Mouse (Mus musculus) ES-Bruce4 (cell line): ENCODE measurements at regions not wholly inside any gene's neighbourhood (a gene's known extent, or its start where the extent isn't known, plus 50 kb on each side); places are given as distances from the start of the nearest gene placed in this dataset.

Experiments
- H3K27ac ChIP-seq: 2 replicates; pipeline ENCODE4 v1.5.1; 2012; ENCODE audit warnings: low read length, inconsistent platforms; ENCODE audit not compliant: insufficient read depth
- H3K27me3 ChIP-seq: 2 replicates; pipeline ENCODE4 v1.6.1; 2012; ENCODE audit warnings: mild to moderate bottlenecking, low read length, inconsistent platforms; ENCODE audit not compliant: control insufficient read depth, poor library complexity, insufficient read depth, severe bottlenecking
- H3K36me3 ChIP-seq: 2 replicates; pipeline ENCODE4 v1.6.1; 2012; ENCODE audit warnings: inconsistent platforms, mild to moderate bottlenecking, low read length, moderate library complexity; ENCODE audit not compliant: control insufficient read depth, poor library complexity, insufficient read depth, severe bottlenecking
- H3K4me1 ChIP-seq: one replicate; pipeline ENCODE4 v1.8.1; 2011; ENCODE audit warnings: low read length; ENCODE audit not compliant: control insufficient read depth, insufficient read depth
- H3K4me3 ChIP-seq: 2 replicates; pipeline ENCODE4 v1.5.1; 2011; ENCODE audit warnings: low read depth, mild to moderate bottlenecking, low read length
- H3K9ac ChIP-seq: 2 replicates; pipeline ENCODE4 v1.6.1; 2012; ENCODE audit warnings: low read depth, mild to moderate bottlenecking, inconsistent platforms; ENCODE audit not compliant: poor library complexity, severe bottlenecking
- H3K9me3 ChIP-seq: replicated peaks from 2 replicates; pipeline ENCODE4 v1.6.1; 2012; ENCODE audit warnings: mild to moderate bottlenecking, low read length, inconsistent platforms; ENCODE audit not compliant: control insufficient read depth, poor library complexity, insufficient read depth, severe bottlenecking
- CTCF ChIP-seq: IDR thresholded peaks from one replicate; pipeline ENCODE4 v1.8.1; 2011; ENCODE audit warnings: low read depth, low read length
- EP300 ChIP-seq: IDR thresholded peaks from 2 replicates; pipeline ENCODE4 v1.6.1; 2011; ENCODE audit warnings: low read depth, low read length; ENCODE audit not compliant: insufficient read depth
- POLR2A ChIP-seq: IDR thresholded peaks from one replicate; pipeline ENCODE4 v1.8.1; 2011; ENCODE audit warnings: low read length; ENCODE audit not compliant: insufficient read depth

- TF ChIP-seq POLR2A: no peak
- no peak for TF ChIP-seq EP300
- no peak for TF ChIP-seq CTCF
- Histone ChIP-seq H3K9ac (no peak overlapping the region), H3K36me3 (no peaks in the 10 kb centered on the region), H3K4me1 (no peaks in the 10 kb centered on the region), H3K9me3 (no peaks in the 10 kb centered on the region), H3K27me3 (peaks cover 4% of the 10 kb centered on the region), H3K27ac (no peak overlapping the region), H3K4me3 (no peak overlapping the region)
Observed at GRCm38 (mm10) chr13:71457550-71457949, 506.0 kb downstream of the Irx1 start.

- no peak overlapping the region for H3K4me3 ChIP-seq
- H3K27ac ChIP-seq: no peak overlapping the region
- TF ChIP-seq CTCF (no peak), POLR2A (no peak), EP300 (no peak)
- no peaks in the 10 kb centered on the region for H3K9me3 ChIP-seq
- H3K27me3 ChIP-seq: no peaks in the 10 kb centered on the region
- no peaks in the 10 kb centered on the region for H3K36me3 ChIP-seq
- no peak overlapping the region for H3K9ac ChIP-seq
- no peaks in the 10 kb centered on the region for H3K4me1 ChIP-seq
Observed at GRCm38 (mm10) chr13:71452258-71452657, 511.3 kb downstream of the Irx1 start.

- H3K9me3 ChIP-seq: no peaks in the 10 kb centered on the region
- no peaks in the 10 kb centered on the region for H3K36me3 ChIP-seq
- H3K27me3 ChIP-seq: no peaks in the 10 kb centered on the region
- TF ChIP-seq CTCF: no peak
- TF ChIP-seq EP300: no peak
- no peak for TF ChIP-seq POLR2A
- no peak overlapping the region for H3K9ac ChIP-seq
- H3K4me3 ChIP-seq: no peak overlapping the region
- no peak overlapping the region for H3K27ac ChIP-seq
- H3K4me1 ChIP-seq: no peaks in the 10 kb centered on the region
Observed at GRCm38 (mm10) chr13:71437601-71438099, 525.9 kb downstream of the Irx1 start.

GRCm38 (mm10) chr13:71403654-71404560 is 559.6 kb downstream of the Irx1 start:
- H3K9me3 ChIP-seq: no peaks in the 10 kb centered on the region
- no peak overlapping the region for H3K4me3 ChIP-seq
- TF ChIP-seq POLR2A: no peak
- no peak for TF ChIP-seq EP300
- TF ChIP-seq CTCF: no peak
- no peak overlapping the region for H3K9ac ChIP-seq
- no peak overlapping the region for H3K27ac ChIP-seq
- no peaks in the 10 kb centered on the region for H3K36me3 ChIP-seq
- H3K27me3 ChIP-seq: no peaks in the 10 kb centered on the region
- no peaks in the 10 kb centered on the region for H3K4me1 ChIP-seq

GRCm38 (mm10) chr13:71393716-71394309 is 552.2 kb upstream of the Adamts16 start:
- H3K27ac ChIP-seq: no peak overlapping the region
- no peaks in the 10 kb centered on the region for H3K27me3 ChIP-seq
- no peak overlapping the region for H3K9ac ChIP-seq
- H3K36me3 ChIP-seq: no peaks in the 10 kb centered on the region
- H3K4me1 ChIP-seq: no peaks in the 10 kb centered on the region
- no peaks in the 10 kb centered on the region for H3K9me3 ChIP-seq
- no peak overlapping the region for H3K4me3 ChIP-seq
- TF ChIP-seq CTCF (no peak), EP300 (no peak), POLR2A (no peak)

- Histone ChIP-seq H3K27ac (no peak overlapping the region), H3K36me3 (no peaks in the 10 kb centered on the region), H3K4me1 (no peaks in the 10 kb centered on the region), H3K4me3 (no peak overlapping the region), H3K9ac (no peak overlapping the region), H3K9me3 (no peaks in the 10 kb centered on the region), H3K27me3 (no peaks in the 10 kb centered on the region)
- no peak for TF ChIP-seq POLR2A
- no peak for TF ChIP-seq EP300
- no peak for TF ChIP-seq CTCF
Observed at GRCm38 (mm10) chr13:71378641-71379040, 537.0 kb upstream of the Adamts16 start.
